Mouse (Mus musculus) brain, embryonic 18.5 days (tissue): ENCODE results near the gene Sgce.
"Not testable (repeated sequence)": the region's sequence is repeated elsewhere in the genome, so short reads cannot be mapped to it uniquely, and the experiment has no call there.

Experiments used
- DNase-seq: peaks from one replicate; pipeline ENCODE4 v3.0.0-alpha.2; 2012; ENCODE audit warnings: low read depth, low spot score

Gene Sgce

DNA sequence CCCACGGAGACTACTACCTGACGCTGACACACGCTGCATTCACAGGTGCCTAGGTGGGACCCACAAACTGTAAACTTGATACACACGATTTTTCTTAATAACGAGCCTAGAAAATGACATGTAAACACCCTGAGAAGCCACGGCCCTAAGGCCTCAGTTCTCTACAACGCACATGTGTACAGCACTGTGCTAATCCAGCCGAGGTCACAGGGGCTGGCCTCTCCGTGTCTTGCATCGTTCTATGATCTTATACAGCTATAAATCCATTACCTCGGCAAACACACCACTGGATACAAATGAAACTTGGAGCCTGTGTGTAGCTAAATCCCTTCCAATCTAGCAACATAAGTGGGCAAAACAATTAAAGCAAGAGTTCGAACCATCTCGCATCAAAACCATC lies 24.3 kb downstream of the Sgce start:
- DNase-seq, result no peak

DNA sequence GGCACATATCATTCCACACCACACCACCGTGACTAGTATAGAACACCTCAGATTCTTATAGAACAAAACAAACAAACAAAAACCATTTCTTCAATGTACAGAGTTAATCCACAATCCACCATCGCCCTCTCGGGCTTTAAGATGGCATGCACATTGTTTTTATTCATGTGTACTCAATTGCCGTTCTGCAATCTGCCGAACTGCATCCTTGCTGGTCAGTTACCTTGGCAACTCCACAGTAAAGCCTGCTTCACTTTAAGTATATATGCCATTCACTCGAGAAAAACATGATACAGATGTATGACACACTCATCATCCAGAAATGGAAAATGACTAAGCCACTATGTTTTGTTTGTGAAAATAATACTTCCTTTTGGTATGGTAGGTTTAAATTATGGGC lies 24.9 kb downstream of the Sgce start:
- no peak for DNase-seq

DNA sequence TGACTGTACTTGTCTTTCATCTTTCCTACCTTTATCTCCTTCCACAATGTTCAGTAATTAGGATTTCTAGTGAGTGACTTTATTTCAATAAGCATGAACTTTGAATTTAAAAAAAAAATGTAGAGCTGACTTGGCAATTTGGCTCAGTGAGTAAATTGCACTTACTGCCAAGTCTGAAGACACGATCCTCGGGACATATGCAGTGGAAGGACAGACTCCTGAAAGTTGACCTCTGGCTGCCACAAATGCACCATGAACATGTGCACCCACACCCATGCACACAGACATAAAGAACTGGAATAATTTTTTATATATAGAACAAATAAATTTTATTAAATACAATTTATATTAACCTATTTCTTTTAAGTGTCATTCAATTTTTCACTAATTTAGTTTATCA lies 29.7 kb downstream of the Sgce start:
- DNase-seq, result no peak

DNA sequence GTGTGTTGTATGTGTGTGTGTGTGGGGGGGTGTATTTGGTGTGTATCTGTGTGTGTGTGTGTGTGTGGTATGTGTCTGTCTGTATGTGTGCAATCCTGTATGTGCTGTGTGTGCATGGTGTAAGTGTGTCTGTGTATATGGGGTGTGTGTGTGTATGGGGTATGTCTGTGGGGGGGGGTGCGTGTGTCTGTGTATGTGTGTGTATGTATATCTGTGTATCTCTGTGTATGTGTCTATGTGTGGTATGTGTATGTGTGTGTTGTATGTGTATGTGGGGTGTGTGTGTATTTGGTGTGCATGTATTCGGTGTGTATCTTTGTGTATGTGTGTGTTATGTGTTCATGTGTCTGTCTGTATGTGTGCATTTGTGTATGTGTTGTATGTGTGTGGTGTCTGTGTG lies 30.8 kb downstream of the Sgce start:
- DNase-seq, result no peak

DNA sequence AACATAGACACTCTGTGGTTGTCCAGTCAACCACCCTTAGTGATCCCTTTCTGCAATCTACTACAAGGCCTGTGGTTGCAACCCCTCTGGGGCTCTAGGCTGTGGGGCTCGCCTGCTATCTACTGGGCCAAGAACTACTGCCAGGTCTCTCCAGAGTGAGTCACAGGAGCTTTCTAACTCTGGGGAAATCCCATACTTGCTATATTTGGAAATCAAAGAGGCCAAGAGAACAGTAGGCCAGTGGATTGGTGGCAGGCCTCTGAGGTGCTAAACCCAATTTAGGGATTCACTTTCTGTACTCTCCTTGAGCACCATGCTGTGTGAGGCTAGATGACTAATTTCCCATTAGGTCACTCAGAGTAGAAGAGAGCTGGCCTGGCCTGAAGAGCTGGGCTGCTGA lies 38.0 kb downstream of the Sgce start:
- DNase-seq, result no peak

DNA sequence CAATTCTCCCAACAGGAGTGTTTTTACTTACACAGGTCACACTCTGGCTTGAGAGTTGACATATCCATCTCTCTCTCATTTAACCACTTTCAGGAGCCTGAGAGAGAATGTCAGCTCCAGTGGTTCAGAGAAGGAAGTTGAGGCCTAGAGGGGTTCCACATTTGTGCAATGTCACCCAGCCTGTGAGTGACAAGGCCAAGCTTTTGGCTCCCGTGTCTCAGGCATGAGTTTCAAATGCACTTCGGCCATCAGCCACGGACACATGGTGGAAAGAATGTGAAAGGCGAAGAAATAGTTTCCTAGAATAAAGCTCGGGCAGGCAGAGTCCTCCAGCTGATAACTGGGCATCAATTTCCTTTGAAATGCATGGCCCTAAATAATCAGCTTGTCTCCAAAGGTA lies 40.6 kb downstream of the Sgce start:
- no peak for DNase-seq

DNA sequence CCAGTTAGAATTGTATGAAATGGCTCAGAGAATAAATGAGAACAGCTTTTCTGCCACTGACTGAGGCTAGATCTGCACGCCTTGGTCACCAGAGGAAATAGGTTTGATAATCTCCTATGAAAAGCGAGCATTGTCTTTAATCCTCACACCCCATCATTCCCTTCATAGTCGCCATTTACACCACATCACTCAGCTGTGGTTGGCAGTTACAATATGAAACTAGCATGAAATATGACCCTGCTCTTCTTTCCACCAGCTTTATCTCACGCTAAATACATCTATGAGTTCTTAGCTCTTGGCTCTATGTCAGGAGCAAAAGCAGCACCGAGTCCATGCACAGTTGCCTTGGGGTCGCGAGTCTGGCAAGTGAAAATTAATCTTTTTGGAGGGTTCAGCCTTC lies 43.1 kb downstream of the Sgce start:
- DNase-seq, result no peak

DNA sequence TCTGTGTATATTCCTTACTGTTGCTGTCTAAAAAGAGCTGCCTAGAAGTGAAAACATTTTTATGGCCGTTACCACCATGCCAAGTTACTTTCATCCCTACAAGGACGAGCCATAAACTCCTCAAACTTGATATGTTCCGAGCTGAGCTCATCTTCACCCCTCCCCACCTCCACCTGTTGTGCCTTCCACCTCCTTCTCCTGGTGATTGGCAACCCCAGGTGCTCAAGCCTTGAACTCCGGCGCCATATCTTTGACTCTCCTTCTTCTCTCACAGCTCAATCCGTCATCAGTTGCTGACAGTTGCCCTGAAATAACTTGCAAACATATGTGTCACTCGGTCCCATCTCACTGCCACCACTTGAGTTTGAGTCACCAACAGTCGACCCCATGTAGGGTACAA lies 45.4 kb downstream of the Sgce start:
- DNase-seq, result no peak

DNA sequence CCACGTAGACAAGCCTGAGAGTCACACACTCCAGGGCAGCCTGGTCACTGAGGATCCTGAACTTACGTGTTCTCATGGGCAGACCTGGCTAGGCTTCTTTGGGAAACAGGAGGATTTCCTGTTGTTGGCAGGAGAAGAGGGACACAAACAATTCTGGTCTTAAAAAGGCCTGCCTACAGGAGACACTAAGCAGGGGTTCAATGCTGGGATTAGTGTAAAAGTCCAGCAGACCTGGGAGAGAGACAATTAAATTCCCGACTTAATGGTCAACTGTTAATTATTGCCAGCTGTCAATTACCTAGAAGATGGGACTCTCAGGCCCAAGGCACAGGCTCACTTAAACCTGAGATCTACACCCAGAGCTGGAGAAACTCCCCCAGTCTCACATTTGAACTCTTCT lies 51.2 kb downstream of the Sgce start:
- no peak for DNase-seq

DNA sequence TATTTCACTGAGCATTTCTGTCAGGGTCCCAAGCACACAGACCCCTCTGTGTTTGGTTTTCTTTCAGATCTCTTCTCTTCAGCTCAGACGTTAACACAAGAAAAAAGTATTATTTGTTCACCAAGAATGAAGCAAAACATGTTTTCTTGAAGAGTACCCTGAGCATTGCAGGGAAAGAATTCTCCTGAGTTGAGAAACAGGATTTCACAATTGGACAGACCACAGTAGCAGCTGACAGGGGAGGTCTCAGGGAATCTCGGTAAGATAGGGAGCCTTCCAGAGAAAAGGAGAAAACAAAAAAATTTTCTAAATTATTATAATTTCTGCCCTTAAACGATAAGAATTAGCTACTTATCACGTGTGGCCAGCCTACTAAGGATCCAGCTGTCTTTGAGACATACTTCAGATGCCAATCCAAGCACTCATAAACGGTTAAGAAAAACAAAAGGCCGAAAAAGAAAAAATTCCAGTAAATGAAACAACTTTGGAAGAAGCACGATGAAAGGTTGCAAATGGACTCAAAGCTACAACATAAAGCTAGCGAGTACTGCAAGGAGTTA lies 52.3 kb downstream of the Sgce start:
- DNase-seq, result no peak

DNA sequence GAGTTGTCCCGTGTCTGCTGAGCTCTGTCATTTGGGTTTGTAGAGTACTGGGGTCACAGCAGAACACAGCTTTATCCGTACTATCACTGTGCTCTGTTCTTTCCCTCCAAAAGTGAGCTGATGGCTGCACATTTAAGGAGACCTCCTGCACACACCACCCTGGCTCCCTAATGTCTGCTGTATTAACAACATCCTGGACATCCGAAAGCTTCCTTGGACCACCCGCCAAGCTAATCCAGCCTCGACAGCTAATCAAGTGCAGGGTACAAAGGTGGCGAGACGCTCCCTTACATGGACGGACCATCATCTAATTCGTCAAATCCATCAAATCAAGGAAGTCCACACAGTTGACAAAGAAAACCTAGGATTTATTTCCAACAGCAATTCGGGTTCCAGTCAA lies 53.5 kb downstream of the Sgce start:
- DNase-seq, result no peak

DNA sequence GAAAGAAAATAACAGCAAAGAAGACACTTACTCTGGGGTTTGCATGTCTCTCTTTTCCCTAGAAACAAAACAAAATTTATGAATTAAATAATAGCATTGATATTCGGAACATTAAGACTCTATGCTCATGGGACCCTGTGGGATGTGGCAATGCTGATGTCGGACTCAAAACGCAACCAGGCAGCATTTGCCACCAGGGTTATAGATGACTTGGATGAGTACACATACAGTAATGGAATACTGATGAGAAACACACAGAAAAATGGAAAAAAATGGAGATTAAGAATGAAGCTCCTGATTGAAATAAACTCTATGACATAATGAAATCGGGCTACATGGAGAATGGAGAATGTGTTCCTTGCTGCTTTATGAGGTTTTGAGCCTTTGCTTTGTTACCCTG lies 56.6 kb downstream of the Sgce start:
- no peak for DNase-seq

DNA sequence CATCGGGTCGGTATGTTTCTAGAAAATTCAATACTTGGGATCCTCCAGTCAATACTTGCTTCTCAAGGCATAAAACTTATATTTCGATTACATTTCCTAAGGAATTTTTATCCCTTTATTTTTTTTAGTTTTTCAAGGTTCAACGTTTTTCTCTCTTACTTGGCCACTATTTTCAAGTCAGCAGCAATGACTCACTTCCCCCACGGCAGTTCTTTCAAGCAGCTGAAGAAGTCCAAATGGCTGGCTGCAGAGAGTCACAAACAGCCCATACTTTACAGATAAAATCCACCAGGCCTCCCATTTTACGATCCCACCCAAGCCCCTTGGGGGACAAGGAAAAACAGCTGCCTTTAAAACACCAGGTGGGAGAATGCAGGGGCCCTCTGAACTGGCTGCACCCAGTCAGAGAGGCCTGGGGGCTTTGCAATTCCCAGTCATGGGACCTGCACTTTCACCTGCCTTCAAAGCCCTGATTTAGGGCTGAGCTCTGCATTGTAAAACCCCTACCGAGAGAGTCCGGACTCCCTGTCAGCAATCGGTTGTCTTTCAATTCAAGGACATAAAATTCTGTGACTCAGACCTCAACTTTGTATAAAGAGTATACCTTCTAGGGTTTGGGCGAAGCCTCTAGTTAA lies 62.2 kb downstream of the Sgce start:
- no peak for DNase-seq

DNA sequence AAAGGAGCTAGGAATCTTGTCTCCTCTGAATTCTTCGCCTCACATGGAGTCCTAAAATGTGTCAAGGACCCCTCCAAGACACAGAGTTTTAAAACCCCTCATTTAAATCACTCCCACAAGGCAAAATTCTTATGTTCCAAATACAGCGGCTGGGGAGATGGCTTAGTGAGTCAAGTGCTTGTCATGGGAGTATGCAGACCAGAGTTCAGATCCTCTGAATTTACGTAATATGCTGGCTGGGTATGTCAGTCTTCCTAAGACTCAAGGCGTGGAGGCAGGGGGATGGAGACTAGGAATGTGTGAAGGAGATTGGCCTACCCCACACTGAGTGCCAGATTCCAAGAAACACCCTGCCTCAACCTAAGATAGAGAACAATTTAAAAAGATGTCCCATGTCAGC lies 66.4 kb downstream of the Sgce start:
- no peak for DNase-seq

DNA sequence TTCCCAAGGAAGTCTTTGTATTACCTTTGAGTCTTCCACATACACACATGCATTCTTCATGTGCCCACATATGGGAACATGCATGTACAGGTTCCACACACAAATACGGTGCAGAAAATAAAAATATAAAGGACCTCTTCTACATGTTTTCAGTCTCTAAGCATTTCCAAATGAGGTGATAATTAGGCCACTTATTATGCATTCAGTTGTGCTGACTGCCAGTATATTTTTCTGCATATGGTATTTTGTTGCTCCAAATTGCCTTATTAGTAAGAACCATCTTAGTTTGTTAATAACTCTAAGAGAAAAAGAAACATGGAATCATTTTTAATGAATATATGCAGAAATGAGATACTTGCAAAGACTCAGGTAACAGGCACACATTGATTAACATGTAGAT lies 67.0 kb downstream of the Sgce start:
- DNase-seq, result no peak

DNA sequence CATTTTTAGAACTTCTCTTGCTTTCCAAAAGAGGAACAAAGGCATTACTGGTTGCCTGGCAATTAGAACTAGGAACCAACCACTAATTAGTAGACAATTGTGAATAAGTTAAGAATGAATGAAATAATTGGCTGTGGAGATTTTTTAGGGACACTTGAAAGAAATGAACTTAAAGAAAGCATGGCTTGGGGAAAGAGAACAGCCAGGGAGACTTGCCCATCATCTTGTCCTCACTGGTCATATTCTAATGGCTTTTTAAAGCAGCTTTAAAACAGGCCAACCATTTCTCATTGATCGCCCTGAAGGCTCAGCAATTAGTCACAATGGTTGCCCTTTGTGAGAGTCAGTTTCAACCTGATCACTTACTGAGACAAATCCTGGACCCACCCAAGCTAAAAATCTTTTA lies 69.6 kb downstream of the Sgce start:
- no peak for DNase-seq

DNA sequence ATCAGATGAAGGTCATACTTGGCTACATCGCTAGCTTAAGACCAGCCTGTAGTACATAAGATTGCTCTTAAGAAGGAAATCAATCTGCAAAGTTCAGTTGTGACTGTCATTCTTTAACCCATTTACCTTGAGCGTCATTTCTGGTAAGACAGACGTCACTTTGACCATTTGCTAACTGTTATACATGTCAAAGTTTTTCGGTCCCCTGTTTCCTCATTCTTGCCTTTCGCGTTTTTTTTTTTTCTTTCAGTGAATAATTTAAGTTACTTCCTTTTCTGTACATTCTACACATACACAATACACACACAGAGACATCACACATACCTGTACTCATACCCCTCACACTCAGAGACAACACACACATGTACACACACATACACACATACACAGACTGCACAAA lies 81.9 kb downstream of the Sgce start:
- no peak for DNase-seq

DNA sequence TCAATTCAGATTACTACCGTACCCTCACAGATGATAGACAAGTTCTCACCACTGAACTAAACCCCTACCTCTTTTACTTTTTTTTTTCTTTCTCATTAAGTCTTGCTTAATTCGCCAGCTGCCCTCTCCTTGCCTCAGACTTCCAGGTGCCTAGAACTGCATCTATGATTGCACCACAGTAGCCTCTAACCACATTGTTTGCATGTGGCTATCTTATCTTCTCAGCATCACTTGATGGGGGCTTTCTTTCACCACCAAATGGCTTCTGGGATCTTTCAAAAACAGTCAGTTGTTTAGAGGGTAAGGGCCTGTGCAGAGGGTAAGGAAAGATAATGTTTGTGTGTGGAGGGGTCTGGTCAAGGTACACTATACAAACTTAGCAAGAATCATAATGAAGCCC lies 82.7 kb downstream of the Sgce start:
- DNase-seq, result no peak

DNA sequence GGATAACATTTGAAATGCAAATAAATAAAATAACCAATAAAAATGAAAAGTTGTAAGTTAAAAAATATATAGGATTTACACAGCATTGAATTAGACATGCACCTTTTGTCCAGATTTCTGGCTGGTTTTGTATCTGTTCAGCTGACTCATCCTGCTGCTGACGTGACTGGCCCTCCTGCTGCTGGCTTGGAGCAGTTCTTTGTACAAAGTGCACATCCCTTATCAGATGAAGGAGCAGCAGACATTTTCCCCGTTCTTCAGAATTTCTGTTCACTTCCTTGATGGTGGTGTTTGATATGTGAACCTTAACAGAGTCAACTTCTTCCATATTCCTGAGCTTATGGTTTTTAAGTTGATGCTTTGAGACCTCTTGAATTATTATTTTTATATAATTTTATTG lies 83.5 kb downstream of the Sgce start:
- no peak for DNase-seq

DNA sequence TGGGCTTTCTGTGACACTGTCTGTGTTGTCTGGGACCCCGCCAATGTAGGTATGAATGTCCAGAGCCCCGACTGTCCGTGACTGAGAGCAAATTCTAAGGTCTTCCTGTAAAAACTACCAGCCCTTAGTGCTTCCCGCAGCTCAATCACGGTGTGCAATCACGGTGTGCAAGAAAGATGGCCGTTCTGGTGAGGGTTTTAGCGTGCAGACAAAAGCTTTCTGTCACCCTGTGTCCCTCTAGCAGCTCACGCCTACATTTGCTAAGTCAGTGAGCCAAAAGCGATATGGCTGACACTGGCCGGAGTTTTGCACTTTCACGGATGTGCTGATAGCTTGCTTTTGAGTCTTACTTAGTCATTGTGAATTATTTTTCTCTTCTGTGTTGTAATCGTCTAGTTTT lies 88.1 kb downstream of the Sgce start:
- no peak for DNase-seq

DNA sequence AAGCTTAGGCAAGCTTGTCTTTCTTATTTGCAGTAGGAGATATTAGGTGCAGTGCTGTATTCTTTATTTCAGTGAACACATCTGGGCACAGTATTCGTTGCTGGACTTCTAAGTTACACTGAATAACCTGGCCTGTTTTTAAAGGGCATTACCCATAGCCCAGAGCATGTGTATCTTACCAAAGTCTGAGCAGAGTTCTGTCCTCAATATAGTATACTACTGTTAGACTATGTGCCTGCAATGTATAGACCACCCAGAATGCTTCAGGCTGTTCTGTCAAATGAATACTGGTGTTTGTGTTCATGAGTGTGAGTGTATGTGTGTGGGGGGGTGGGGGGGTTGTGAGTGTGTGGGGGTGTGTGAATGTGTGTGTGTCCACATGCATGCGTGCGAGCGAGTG lies 91.1 kb downstream of the Sgce start:
- no peak for DNase-seq

DNA sequence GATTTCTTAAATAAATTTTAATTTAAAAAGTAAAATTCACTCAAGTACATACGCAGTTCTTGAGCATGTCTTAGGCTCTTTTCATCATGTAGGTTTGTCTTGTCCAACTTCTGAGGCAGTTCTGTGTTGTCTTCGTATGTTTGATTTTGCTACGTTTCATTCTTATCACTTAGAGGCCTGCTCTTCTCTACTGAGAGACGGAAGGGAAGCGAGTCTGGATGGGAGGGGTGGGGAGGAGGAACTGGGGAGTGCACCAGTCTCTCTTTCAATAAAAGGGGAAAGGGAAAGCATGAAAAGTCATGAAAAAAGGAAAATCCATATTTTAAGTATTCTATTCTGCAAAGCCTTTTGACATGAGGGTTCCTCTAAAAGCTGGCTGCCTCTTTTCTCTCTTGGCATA lies 91.5 kb downstream of the Sgce start:
- no peak for DNase-seq

DNA sequence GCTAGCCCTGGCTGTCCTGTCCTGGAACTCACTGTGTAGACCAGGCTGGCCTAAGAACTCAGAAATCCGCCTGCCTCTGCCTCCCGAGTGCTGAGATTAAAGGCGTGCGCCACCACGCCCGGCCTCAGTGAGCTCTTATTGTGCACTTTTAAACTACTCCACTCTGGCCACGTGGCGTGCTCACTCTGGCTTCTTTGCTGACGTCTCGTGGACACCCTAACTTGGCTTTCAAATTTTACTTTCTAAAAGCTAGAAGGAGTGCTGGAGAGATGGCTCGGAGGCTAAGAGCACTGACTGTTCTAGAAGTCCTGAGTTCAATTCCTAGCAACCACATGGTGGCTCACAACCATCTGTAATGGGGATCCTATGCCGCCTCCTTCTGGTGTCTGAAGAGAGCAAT lies 93.3 kb downstream of the Sgce start:
- DNase-seq, result not testable (repeated sequence)

DNA sequence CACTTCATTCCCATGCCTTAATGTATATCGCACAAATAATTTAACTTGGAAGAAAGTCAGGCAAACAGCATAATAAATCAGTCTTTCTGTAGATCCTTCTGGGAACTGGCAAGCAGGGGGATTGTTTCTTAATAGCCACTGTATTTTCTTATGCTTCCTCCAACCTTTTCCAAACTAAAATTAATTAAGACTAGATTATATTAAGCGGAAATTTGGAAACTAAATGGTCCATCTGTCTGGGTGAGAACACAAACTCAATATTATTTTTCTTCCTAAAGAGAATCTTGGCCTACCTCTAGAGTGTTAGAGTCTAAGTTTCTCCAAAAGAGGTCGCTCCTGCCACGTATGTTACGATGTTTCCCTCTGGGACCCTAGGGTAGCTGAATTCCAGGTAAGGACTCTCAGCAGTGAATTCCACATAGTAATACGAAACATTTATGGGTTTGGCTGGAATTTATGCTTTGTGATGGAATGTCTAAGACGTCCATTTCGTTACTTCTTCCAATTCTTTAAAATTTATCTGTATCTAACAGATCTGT lies 94.3 kb downstream of the Sgce start:
- no peak for DNase-seq
